Mouse (Mus musculus) ovary, postnatal 36 days (tissue): ENCODE data around the gene Osr1.

ENCODE experiments used
- DNase-seq: peaks from one replicate; pipeline ENCODE4 v3.0.0; 2022; ENCODE audit warnings: low spot score, mixed read lengths

The Osr1 gene

DNA sequence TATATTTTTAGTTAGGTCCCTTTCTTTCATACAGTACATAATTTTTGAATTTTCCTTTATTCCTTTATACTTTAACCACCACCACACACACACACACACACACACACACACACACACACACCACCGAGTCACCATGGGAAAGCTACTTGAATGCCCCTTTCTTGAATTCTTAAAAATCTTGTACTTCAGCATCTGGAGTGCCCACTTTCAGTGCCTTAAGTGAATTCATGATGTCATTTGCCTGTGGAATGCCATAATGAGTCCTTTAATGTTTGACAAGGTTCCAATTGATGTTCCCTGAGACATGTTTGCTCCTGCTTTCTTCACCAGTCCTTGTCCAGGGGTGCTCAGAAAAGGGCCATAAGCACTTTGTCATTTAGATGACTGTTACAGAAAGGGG lies 17.8 kb downstream of the Osr1 start:
- no peak for DNase-seq

DNA sequence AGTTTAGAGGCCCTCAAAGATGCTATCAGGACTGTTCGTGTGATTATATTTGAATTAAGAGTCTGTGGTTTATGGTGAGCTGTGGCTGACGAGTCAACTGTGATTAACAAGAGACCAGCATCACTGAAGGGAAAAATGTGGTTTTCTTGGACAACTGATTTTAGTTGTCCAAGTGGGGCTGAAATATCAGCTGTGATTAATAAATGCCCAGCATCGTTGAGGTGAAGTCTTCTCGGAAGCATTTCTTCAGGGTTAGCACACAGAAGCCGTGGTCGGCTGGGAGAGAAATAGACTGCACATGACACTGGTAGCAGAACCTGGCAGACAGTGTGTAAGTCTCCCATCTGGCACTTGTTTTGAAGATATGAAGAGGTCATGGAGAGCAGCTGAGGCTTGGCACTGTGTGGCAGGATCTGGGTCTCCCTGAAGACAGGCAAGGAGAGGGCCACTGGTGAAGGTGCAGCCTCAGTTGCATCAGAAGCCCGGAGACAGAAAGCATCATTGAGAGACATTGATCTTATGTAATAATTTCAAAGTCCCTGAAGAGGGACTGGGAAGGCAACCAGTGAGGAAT lies 19.7 kb downstream of the Osr1 start:
- no peak for DNase-seq

DNA sequence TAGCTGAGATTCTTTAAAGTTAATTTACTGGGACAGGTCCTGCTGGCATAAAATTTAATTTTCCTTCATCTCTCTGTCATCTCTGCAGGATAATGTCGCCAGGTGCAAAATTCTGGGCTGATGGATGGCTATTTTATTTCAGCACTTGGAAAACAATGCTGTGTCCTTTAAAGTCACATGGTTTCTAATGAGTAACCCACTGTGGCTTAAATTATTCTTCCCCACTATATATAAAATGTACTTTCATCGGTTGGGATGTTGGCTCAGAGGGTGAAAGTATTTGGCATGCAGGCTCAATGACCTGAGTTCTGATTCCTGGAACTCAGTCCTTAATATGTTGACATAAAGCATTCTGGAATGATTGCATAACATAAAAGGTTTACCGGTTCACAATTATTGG lies 21.2 kb downstream of the Osr1 start:
- DNase-seq = no peak

DNA sequence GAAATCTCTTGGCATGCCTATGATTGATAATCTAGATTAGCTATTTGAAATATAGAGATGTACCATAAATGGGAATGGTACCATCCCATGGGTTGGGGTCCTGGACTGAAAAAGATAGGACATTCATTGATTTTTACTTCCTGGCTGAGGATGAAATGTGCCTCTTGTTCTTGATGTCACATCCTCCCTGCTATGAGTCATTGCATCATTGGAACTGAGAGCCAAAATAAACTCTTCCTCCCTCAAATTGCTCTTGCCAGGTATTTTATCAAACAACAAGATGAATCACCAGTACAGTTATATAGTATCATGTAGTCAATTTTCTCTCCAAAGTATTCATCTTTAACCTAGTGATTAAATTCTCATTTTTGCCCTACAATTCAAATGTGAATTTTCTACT lies 28.3 kb downstream of the Osr1 start:
- DNase-seq = no peak
